Mouse (Mus musculus): Measurements from ENCODE around the gene 1700012B07Rik.

1700012B07Rik gene

DNA sequence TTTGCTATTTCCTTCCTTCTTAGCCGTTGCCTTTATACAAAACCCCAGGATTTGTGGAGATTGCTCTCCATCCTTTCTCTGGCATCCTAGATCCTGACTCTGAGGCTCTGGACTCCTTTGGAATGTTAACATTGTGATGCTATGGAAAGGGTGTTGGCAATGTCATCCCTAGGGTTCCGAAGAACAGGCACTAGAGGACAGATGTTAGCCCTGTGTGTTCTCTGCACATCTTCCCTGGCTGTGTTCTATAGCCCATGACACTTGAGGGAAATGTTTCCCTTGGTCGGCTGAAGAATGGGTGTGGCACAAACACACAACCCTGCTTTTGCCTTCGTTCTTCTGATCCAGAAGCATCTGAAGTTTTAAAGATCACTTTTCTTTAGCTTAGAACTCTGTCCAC lies at the start of gene 1700012B07Rik:
Gene 1700012B07Rik, minus strand, starts transcription at position 101 of the 400 bp plus-strand sequence.
- DNase-seq, result no peak

- peak; percentile 26 for DNase-seq
These were observed 48.9 kb upstream of the 1700012B07Rik start for GRCm38 (mm10) chr11:109876767-109877166.

- no peak for DNase-seq
These were observed 48.0 kb upstream of the 1700012B07Rik start for GRCm38 (mm10) chr11:109875834-109876233.

- DNase-seq, result no peak
These were observed 47.6 kb upstream of the 1700012B07Rik start for GRCm38 (mm10) chr11:109875525-109875802.

- DNase-seq, result no peak
These were observed 47.0 kb upstream of the 1700012B07Rik start for GRCm38 (mm10) chr11:109874651-109875524.

DNA sequence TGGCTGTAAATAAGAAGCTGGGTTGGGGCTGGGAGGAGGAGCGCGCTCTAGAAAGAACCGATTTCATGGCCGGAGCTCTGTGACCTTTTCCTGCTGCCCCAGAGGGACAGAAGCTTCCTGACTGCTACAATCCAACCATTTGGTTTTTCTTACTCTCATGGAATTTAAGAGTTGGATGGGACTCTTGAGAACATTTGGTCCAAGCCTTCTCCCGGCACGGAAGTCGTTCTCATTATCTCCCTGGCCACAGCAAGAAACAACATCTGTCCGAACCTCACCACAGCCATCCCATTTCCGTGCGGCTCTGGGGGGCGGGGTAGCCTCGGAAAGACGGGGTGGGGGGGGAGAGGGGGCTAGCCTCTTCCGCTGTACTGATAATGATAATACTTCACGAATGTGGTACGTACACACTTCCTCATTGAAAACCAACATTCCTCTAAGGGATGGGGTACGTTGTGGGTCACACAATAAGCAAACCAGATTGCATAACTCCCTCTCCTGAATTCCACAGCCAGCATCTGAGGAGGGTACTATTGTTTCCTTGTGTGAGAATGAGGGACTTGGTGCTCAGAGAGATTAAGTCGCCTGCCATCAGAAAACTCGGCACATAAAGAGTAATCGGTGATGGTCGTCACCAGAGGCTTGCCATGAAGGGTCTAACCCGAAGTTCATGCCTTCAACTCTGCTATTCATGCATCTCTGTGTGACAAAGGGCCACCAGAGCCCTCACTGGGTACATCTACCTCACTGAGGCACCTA lies 46.2 kb upstream of the 1700012B07Rik start:
- DNase-seq, result peak; percentile 67

DNA sequence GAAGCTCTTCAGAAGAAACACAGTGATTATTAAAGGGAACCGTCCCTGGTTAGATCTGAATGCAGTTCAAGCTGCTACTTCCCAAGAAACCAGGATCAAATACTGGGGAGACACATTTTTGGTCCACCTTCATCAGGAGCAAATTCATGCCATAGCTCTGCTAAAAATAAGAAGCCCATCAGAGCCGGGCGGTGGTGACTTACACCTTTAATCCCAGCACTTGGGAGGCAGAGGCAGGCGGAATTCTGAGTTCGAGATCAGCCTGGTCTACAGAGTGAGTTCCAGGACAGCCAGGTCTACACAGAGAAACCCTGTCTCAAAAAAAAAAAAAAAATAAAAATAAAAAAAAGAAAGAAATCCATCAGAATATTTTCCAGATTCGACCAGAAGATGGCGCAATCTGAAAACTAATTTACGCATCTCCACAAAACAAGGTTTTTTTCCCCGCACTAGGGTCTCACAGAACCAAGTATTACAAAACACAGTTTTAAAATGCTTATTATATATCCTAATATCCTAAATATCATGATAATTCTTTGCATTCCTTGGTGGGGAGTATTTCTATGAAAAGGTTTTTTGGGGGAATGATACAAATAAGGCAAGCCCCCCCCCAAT lies 45.4 kb upstream of the 1700012B07Rik start:
- peak; percentile 46 for DNase-seq

DNA sequence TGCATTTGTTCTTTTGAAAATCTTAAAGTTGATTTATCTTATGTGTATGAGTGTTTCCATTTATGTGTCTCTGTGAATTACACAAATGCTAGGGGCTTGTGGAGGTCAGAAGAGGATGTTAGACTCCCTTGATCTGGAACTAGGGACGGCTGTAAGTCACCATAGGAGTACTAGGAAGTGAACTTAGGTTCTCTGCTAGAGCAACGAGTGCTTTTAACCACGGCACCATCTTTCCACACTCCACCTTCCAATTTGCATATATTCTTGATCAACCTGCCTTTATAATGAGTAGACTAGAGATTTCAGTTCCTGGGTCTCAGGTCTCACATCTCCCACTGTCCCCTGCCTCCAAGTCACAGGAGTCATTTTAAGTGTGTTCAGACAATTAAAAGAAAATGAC lies 44.8 kb upstream of the 1700012B07Rik start:
- no peak for DNase-seq

GRCm38 (mm10) chr11:109872056-109872455 lies 44.2 kb upstream of the 1700012B07Rik start:
- DNase-seq, result no peak

DNA sequence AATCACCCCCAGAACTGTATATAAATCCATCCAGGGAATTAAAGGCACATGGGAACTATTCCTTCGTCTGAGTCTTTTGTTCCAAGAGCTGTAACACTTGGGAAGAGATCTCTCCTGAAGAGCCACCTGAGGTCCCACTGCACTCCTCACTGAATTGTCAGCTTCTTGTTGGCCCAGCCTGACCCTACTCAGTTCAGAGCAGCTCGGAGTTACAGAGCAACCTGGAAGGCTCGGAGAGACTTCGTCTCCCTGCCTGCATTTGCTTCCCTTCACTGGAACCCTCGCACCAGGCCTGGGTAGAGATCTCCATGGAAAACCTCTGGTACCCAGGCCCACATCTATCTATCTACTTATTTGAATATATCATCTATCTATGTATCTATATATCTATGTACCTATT lies 40.0 kb upstream of the 1700012B07Rik start:
- no peak for DNase-seq

GRCm38 (mm10) chr11:109866537-109867160 lies 38.8 kb upstream of the 1700012B07Rik start:
- DNase-seq, result no peak

GRCm38 (mm10) chr11:109865526-109865925 lies 37.7 kb upstream of the 1700012B07Rik start:
- no peak for DNase-seq

- DNase-seq, result no peak
These were observed 36.1 kb upstream of the 1700012B07Rik start for GRCm38 (mm10) chr11:109863951-109864350.

GRCm38 (mm10) chr11:109863194-109863746 lies 35.4 kb upstream of the 1700012B07Rik start:
- peak; percentile 75 for DNase-seq

DNA sequence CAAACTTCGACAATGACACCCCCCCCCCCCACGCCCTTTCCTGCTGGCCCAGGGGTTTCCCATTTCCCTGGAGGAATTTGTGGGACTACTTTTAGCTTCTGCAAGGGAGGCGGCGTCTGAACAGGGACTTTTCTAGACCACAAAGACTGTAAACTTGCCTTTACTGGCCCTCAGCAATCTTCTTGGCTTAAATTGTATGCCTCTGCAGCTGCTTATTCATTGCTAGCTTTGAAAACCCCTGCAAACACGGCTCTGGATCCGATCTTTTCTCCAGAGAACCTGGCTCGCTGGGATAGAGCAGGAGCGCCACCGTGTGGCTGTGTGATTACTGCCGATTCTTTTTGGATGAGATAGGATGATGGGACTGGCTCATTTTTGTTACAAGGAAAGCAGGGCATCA lies 32.7 kb upstream of the 1700012B07Rik start:
- peak; percentile 95 for DNase-seq

- DNase-seq, result no peak
These were observed 32.2 kb upstream of the 1700012B07Rik start for GRCm38 (mm10) chr11:109859939-109860469.

DNA sequence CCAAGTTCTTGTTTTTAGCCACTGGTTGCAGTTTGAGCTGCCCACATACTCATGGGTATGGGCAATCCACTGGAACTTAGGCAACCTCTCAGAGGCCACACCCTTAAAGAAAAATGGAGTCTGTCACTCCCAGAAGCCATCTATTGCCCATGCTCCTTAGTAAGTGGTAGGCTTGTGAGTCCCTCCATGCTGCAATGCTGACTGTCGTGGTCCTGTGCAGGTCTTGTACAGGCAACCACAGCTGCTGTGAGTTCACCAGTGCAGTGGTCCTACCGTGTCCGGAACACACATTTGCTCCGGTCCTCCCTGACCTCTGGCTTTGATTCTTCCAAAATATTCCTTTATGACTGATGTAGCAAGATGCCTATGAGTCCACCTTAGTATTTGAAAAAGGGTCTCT lies 31.6 kb upstream of the 1700012B07Rik start:
- DNase-seq, result no peak

- DNase-seq, result peak; percentile 46
These were observed 29.2 kb upstream of the 1700012B07Rik start for GRCm38 (mm10) chr11:109857086-109857485.

GRCm38 (mm10) chr11:109854056-109854455 lies 26.2 kb upstream of the 1700012B07Rik start:
- no peak for DNase-seq

GRCm38 (mm10) chr11:109853228-109853966 lies 25.6 kb upstream of the 1700012B07Rik start:
- no peak for DNase-seq

DNA sequence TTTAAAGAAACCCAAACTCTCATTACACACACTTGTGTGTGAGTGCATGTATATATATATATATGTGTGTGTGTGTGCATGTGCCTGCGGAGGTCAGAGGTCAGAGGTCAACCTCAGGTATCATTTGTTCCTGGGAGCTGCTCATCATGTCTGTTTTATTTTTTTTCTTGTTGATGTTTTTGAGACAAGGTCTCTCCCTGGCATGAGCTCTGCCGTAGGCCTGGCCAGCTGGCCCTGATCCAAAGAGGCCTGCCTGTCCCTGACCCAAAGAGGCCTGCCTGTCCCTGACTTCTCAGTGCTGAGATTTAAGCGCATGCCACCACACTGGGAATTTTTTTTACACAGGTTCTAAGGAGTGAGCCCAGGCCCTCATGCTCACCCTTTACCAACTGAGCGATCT lies 24.1 kb upstream of the 1700012B07Rik start:
- peak; percentile 49 for DNase-seq

GRCm38 (mm10) chr11:109846343-109846742 lies 18.5 kb upstream of the 1700012B07Rik start:
- no peak for DNase-seq
